Mouse (Mus musculus) liver, embryonic 15.5 days (tissue): Measurements from ENCODE around the gene Gm9268. TPM values are rescaled to one million over a fixed set of nuclear protein-coding genes. Genes with fewer than 3 reads are reported as not detected.
"Not testable (repeated sequence)": the region's sequence is repeated elsewhere in the genome, so short reads cannot be mapped to it uniquely, and the experiment has no call there.

Experiments used
- ATAC-seq: fragments of 200-750 bp; cut with Nextera tagmentation; 2 replicates; pipeline ENCODE4 v1.8.0; 2017; ENCODE audit warnings: moderate number of reproducible peaks, mild to moderate bottlenecking, moderate library complexity; ENCODE audit not compliant: insufficient read depth
- H3K27ac ChIP-seq: fragments of 300-500 bp; sonication (generic); replicated peaks from 2 replicates; pipeline ENCODE4 v1.5.1; 2015; ENCODE audit warnings: mild to moderate bottlenecking, inconsistent platforms
- H3K27me3 ChIP-seq: fragments of 300-500 bp; sonication (generic); 2 replicates; pipeline ENCODE4 v1.6.1; 2015; ENCODE audit warnings: mild to moderate bottlenecking, inconsistent platforms
- H3K36me3 ChIP-seq: fragments of 300-500 bp; sonication (generic); replicated peaks from 2 replicates; pipeline ENCODE4 v1.6.1; 2015; ENCODE audit warnings: moderate library complexity, mild to moderate bottlenecking, inconsistent platforms
- H3K4me1 ChIP-seq: fragments of 300-500 bp; sonication (generic); replicated peaks from 2 replicates; pipeline ENCODE4 v1.6.1; 2015; ENCODE audit warnings: inconsistent platforms
- H3K4me2 ChIP-seq: fragments of 300-500 bp; sonication (generic); 2 replicates; pipeline ENCODE4 v1.6.1; 2015; ENCODE audit warnings: moderate library complexity, mild to moderate bottlenecking, inconsistent platforms
- H3K4me3 ChIP-seq: fragments of 300-500 bp; sonication (generic); replicated peaks from 2 replicates; pipeline ENCODE4 v1.5.1; 2015; ENCODE audit warnings: mild to moderate bottlenecking, inconsistent platforms
- H3K9ac ChIP-seq: fragments of 300-500 bp; sonication (generic); 2 replicates; pipeline ENCODE4 v1.6.1; 2015; ENCODE audit warnings: moderate library complexity, mild to moderate bottlenecking, inconsistent platforms
- H3K9me3 ChIP-seq: fragments of 300-500 bp; sonication (generic); replicated peaks from 2 replicates; pipeline ENCODE4 v1.6.1; 2016; ENCODE audit warnings: inconsistent platforms
- WGBS: fragments of 180-500 bp; shearing (Covaris S2); methylation state at CpG from one replicate; pipeline ENCODE4 v1.1.7; 2015; ENCODE audit warnings: mixed read lengths; ENCODE audit not compliant: insufficient replicate concordance; 5-methylcytosine and 5-hydroxymethylcytosine counted together
- polyA plus RNA-seq: library from polyadenylated mRNA; unstranded; fragments of >200 nt; fragmentation: Nextera tagmentation; extraction: Ambion mirVana; gene quantifications from 2 replicates; pipeline ENCODE4 v1.2.1, GENCODE M21; 2015

The Gm9268 gene
- not detected in 2 replicates for polyA plus RNA-seq

- not testable (repeated sequence) for ATAC-seq, H3K27ac ChIP-seq, H3K4me2 ChIP-seq, H3K27me3 ChIP-seq, H3K9ac ChIP-seq, H3K4me3 ChIP-seq, H3K4me1 ChIP-seq, H3K9me3 ChIP-seq, H3K36me3 ChIP-seq
- no CpG with 5 or more reads among the region's 1 CpGs for WGBS
Observed at GRCm38 (mm10) chr7:43018465-43018864, at the start of gene Gm9268. Gm9268 (plus strand) TSS chr7:43018765.

- Histone ChIP-seq H3K36me3 (no peaks in the 10 kb centered on the region), H3K4me2 (no peak overlapping the region), H3K9ac (no peak overlapping the region), H3K4me1 (no peaks in the 10 kb centered on the region), H3K9me3 (no peaks in the 10 kb centered on the region), H3K27me3 (no peaks in the 10 kb centered on the region), H3K27ac (no peak overlapping the region), H3K4me3 (no peak overlapping the region)
- 29% methylated on average over 11 of the region's 11 CpGs for WGBS
- ATAC-seq: no peak
Observed at GRCm38 (mm10) chr7:42980098-42980497, 38.5 kb upstream of the Gm9268 start.

GRCm38 (mm10) chr7:42980739-42981138 lies 37.8 kb upstream of the Gm9268 start:
- H3K36me3 ChIP-seq: no peaks in the 10 kb centered on the region
- H3K27me3 ChIP-seq: no peaks in the 10 kb centered on the region
- H3K4me3 ChIP-seq: no peak overlapping the region
- H3K4me1 ChIP-seq: no peaks in the 10 kb centered on the region
- H3K4me2 ChIP-seq: no peak overlapping the region
- H3K9me3 ChIP-seq: no peaks in the 10 kb centered on the region
- no peak for ATAC-seq
- 60% methylated on average over 10 of the region's 10 CpGs for WGBS
- H3K27ac ChIP-seq: no peak overlapping the region
- no peak overlapping the region for H3K9ac ChIP-seq

- no peak overlapping the region for H3K27ac ChIP-seq
- H3K36me3 ChIP-seq: no peaks in the 10 kb centered on the region
- H3K27me3 ChIP-seq: no peaks in the 10 kb centered on the region
- no peak overlapping the region for H3K4me3 ChIP-seq
- H3K4me2 ChIP-seq: no peak overlapping the region
- no peak overlapping the region for H3K9ac ChIP-seq
- no peaks in the 10 kb centered on the region for H3K4me1 ChIP-seq
- no peaks in the 10 kb centered on the region for H3K9me3 ChIP-seq
- ATAC-seq: no peak
- WGBS: 63% methylated on average over 8 of the region's 8 CpGs
Observed at GRCm38 (mm10) chr7:43077831-43078230, 59.3 kb downstream of the Gm9268 start.

Other genes with a start within 250 kb of the Gm9268 start
- gene Vmn2r62, start 225.2 kb upstream of the Gm9268 start, polyA plus RNA-seq: not detected in 2 replicates
- gene Gm2381, start 151.5 kb upstream of the Gm9268 start, polyA plus RNA-seq: not detected in 2 replicates
- not detected in 2 replicates for gene Vmn2r63, start 84.9 kb upstream of the Gm9268 start, polyA plus RNA-seq
- not detected in 2 replicates for gene Zfp936, start 95.5 kb downstream of the Gm9268 start, polyA plus RNA-seq